Mouse (Mus musculus) kidney, embryonic 16.5 days (tissue): ENCODE measurements at regions not wholly inside any gene's neighbourhood (a gene's known extent, or its start where the extent isn't known, plus 50 kb on each side); places are given as distances from the start of the nearest gene placed in this dataset.

Experiments used
- ATAC-seq: fragments of 200-750 bp; cut with Nextera tagmentation; 2 replicates; pipeline ENCODE4 v1.8.0; 2017; ENCODE audit warnings: moderate TSS enrichment; ENCODE audit not compliant: low FRiP score, low TSS enrichment
- H3K27ac ChIP-seq: fragments of 300-500 bp; sonication (generic); 2 replicates; pipeline ENCODE4 v1.5.1; 2014; ENCODE audit warnings: low read length
- H3K27me3 ChIP-seq: fragments of 300-500 bp; sonication (generic); 2 replicates; pipeline ENCODE4 v1.6.1; 2014; ENCODE audit warnings: low read length, control low read depth, mixed read lengths; ENCODE audit not compliant: insufficient read depth
- H3K36me3 ChIP-seq: fragments of 300-500 bp; sonication (generic); 2 replicates; pipeline ENCODE4 v1.6.1; 2014; ENCODE audit warnings: low read length, control low read depth, mixed read lengths; ENCODE audit not compliant: insufficient read depth
- H3K4me1 ChIP-seq: fragments of 300-500 bp; sonication (generic); 2 replicates; pipeline ENCODE4 v1.6.1; 2014; ENCODE audit warnings: low read length, control low read depth, mixed read lengths; ENCODE audit not compliant: insufficient read depth
- H3K4me2 ChIP-seq: fragments of 300-500 bp; sonication (generic); replicated peaks from 2 replicates; pipeline ENCODE4 v1.6.1; 2014; ENCODE audit warnings: low read depth, low read length
- H3K4me3 ChIP-seq: fragments of 300-500 bp; sonication (generic); 2 replicates; pipeline ENCODE4 v1.5.1; 2014; ENCODE audit warnings: mild to moderate bottlenecking, low read length
- H3K9ac ChIP-seq: fragments of 300-500 bp; sonication (generic); replicated peaks from 2 replicates; pipeline ENCODE4 v1.6.1; 2014; ENCODE audit warnings: low read length
- H3K9me3 ChIP-seq: fragments of 300-500 bp; sonication (generic); 2 replicates; pipeline ENCODE4 v1.6.1; 2016; ENCODE audit warnings: low read length, control low read depth
- WGBS: fragments of 180-500 bp; shearing (Covaris S2); extraction: QIAGEN DNeasy Blood & Tissue Kit; methylation state at CpG from one replicate; pipeline ENCODE4 v1.1.7; 2014; 5-methylcytosine and 5-hydroxymethylcytosine counted together

- Histone ChIP-seq H3K36me3 (no peaks in the 10 kb centered on the region), H3K9me3 (no peaks in the 10 kb centered on the region), H3K4me3 (no peak overlapping the region), H3K27ac (0 out of 2 replicates have a peak overlapping the region, but pooled peaks have one; percentile 12), H3K27me3 (no peaks in the 10 kb centered on the region), H3K4me1 (peaks cover 5% of the 10 kb centered on the region; the same call in 1 of the 2 replicates), H3K9ac (no peak overlapping the region), H3K4me2 (no peak overlapping the region)
- no peak for ATAC-seq
- WGBS, result 78% methylated on average over 10 of the region's 10 CpGs
Observed at GRCm38 (mm10) chr1:181284301-181285197, 67.9 kb upstream of the Cnih3 start.

- WGBS, result 85% methylated on average over 8 of the region's 8 CpGs
- H3K9me3 ChIP-seq, result no peaks in the 10 kb centered on the region
- ATAC-seq, result no peak
- H3K9ac ChIP-seq, result no peak overlapping the region
- H3K27me3 ChIP-seq, result no peaks in the 10 kb centered on the region
- H3K4me3 ChIP-seq, result no peak overlapping the region
- peaks cover 5% of the 10 kb centered on the region; the same call in 1 of the 2 replicates for H3K4me1 ChIP-seq
- no peaks in the 10 kb centered on the region for H3K36me3 ChIP-seq
- 0 out of 2 replicates have a peak overlapping the region, but pooled peaks have one; percentile 18 for H3K27ac ChIP-seq
- no peak overlapping the region for H3K4me2 ChIP-seq
Observed at GRCm38 (mm10) chr1:181285600-181285999, 66.8 kb upstream of the Cnih3 start.

- no peaks in the 10 kb centered on the region for H3K9me3 ChIP-seq
- WGBS, result 59% methylated on average over 5 of the region's 5 CpGs
- peaks cover 5% of the 10 kb centered on the region; the same call in 1 of the 2 replicates for H3K4me1 ChIP-seq
- H3K27ac ChIP-seq, result 0 out of 2 replicates have a peak overlapping the region, but pooled peaks have one; percentile 18
- no peak overlapping the region for H3K4me2 ChIP-seq
- H3K9ac ChIP-seq, result no peak overlapping the region
- no peak overlapping the region for H3K4me3 ChIP-seq
- no peaks in the 10 kb centered on the region for H3K27me3 ChIP-seq
- H3K36me3 ChIP-seq, result no peaks in the 10 kb centered on the region
- no peak for ATAC-seq
Observed at GRCm38 (mm10) chr1:181286146-181286545, 66.3 kb upstream of the Cnih3 start.

GRCm38 (mm10) chr1:181287166-181287565 is 65.3 kb upstream of the Cnih3 start:
- H3K9ac ChIP-seq, result no peak overlapping the region
- no peaks in the 10 kb centered on the region for H3K36me3 ChIP-seq
- no peak overlapping the region for H3K4me2 ChIP-seq
- H3K4me1 ChIP-seq, result peaks cover 5% of the 10 kb centered on the region; the same call in 1 of the 2 replicates
- H3K27me3 ChIP-seq, result no peaks in the 10 kb centered on the region
- no peaks in the 10 kb centered on the region for H3K9me3 ChIP-seq
- WGBS, result 93% methylated on average over 1 of the region's 1 CpGs
- no peak overlapping the region for H3K4me3 ChIP-seq
- no peak for ATAC-seq
- no peak overlapping the region for H3K27ac ChIP-seq

GRCm38 (mm10) chr1:181289385-181290035 is 62.9 kb upstream of the Cnih3 start:
- Histone ChIP-seq H3K9ac (no peak overlapping the region), H3K4me1 (peaks cover 5% of the 10 kb centered on the region; the same call in 1 of the 2 replicates), H3K4me3 (no peak overlapping the region), H3K4me2 (no peak overlapping the region), H3K9me3 (no peaks in the 10 kb centered on the region), H3K36me3 (no peaks in the 10 kb centered on the region), H3K27me3 (no peaks in the 10 kb centered on the region), H3K27ac (no peak overlapping the region)
- 77% methylated on average over 13 of the region's 13 CpGs for WGBS
- ATAC-seq, result no peak

- Histone ChIP-seq H3K4me1 (no peaks in the 10 kb centered on the region), H3K4me3 (no peak overlapping the region), H3K9me3 (no peaks in the 10 kb centered on the region), H3K27ac (no peak overlapping the region), H3K4me2 (no peak overlapping the region), H3K9ac (no peak overlapping the region), H3K27me3 (no peaks in the 10 kb centered on the region), H3K36me3 (no peaks in the 10 kb centered on the region)
- 62% methylated on average over 6 of the region's 6 CpGs for WGBS
- ATAC-seq, result no peak
Observed at GRCm38 (mm10) chr1:181291202-181291601, 61.2 kb upstream of the Cnih3 start.

- Histone ChIP-seq H3K4me2 (no peak overlapping the region), H3K27ac (no peak overlapping the region), H3K4me1 (no peaks in the 10 kb centered on the region), H3K9ac (no peak overlapping the region), H3K27me3 (no peaks in the 10 kb centered on the region), H3K36me3 (no peaks in the 10 kb centered on the region), H3K9me3 (no peaks in the 10 kb centered on the region), H3K4me3 (no peak overlapping the region)
- 81% methylated on average over 5 of the region's 5 CpGs for WGBS
- ATAC-seq, result no peak
Observed at GRCm38 (mm10) chr1:181291966-181292365, 60.5 kb upstream of the Cnih3 start.

- Histone ChIP-seq H3K9ac (no peak overlapping the region), H3K4me2 (no peak overlapping the region), H3K4me3 (no peak overlapping the region), H3K27ac (no peak overlapping the region), H3K4me1 (no peaks in the 10 kb centered on the region), H3K27me3 (no peaks in the 10 kb centered on the region), H3K36me3 (no peaks in the 10 kb centered on the region), H3K9me3 (no peaks in the 10 kb centered on the region)
- WGBS, result 84% methylated on average over 16 of the region's 16 CpGs
- 0 out of 2 replicates have a peak, but pooled peaks have one; percentile 57 for ATAC-seq
Observed at GRCm38 (mm10) chr1:181293079-181293865, 59.2 kb upstream of the Cnih3 start.

GRCm38 (mm10) chr1:181295651-181296050 is 56.8 kb upstream of the Cnih3 start:
- Histone ChIP-seq H3K27me3 (no peaks in the 10 kb centered on the region), H3K9me3 (no peaks in the 10 kb centered on the region), H3K9ac (no peak overlapping the region), H3K4me2 (no peak overlapping the region), H3K27ac (no peak overlapping the region), H3K4me3 (no peak overlapping the region), H3K4me1 (no peaks in the 10 kb centered on the region), H3K36me3 (no peaks in the 10 kb centered on the region)
- no peak for ATAC-seq
- WGBS, result 70% methylated on average over 4 of the region's 4 CpGs
